ENCODE assay signal across 9 mouse cellular contexts in genomic region chr9:15627384-15627783, GRCm38 (mm10). TPM values are rescaled to one million over a fixed set of nuclear protein-coding genes. Genes with fewer than 3 reads are reported as not detected.
DNase-seq lines count a peak whose midpoint lies in the region; ATAC-seq and TF ChIP-seq lines count a peak whose summit lies in the region.
"Had no signal": no experiment of that assay in that cellular context is flagged by ENCODE, and none has a peak within 500 bp of the region (broad histone marks: within the 10 kb centered on the region; RNA-seq: fewer than 3 reads in every experiment).

No protein-coding gene starts in this region.

- no peaks in the 10 kb centered on the region for H3K9me3 ChIP-seq in liver, embryonic 14.5 days (ENCODE audit: control insufficient read depth, low read length)

- no peak for DNase-seq in heart, adult 2 months
- no peak for DNase-seq in heart, adult 9 months (ENCODE audit: low spot score in 2 of 2)
- peak; percentile 8 for DNase-seq in retina, postnatal 1 day
- no peak for DNase-seq in retina, embryonic 14.5 days (ENCODE audit: low spot score)
- no peak for DNase-seq in liver, embryonic 14.5 days (ENCODE audit: low read depth in 3 of 3, low spot score in 3 of 3)
- DNase-seq in yolk sac, embryonic 10.5 days (ENCODE audit: low spot score) = peak; percentile 2
- DNase-seq in embryo, embryonic 9.5 days (ENCODE audit: extremely low spot score) = no peak
- no peak for DNase-seq in adrenal gland, adult 18-20 months (ENCODE audit: low spot score in 2 of 2)

- ATAC-seq in liver, embryonic 14.5 days (ENCODE audit: insufficient read depth) = no peak

- H3K36me3 ChIP-seq in heart, adult 2 months (ENCODE audit: control insufficient read depth, insufficient read depth, low read length) = no peaks in the 10 kb centered on the region
- H3K36me3 ChIP-seq in liver, embryonic 14.5 days (replicated peaks; ENCODE audit: control insufficient read depth, insufficient read depth, low read depth) = no peaks in the 10 kb centered on the region

- no peak for TF ChIP-seq CTCF in heart, adult 2 months (IDR thresholded peaks at IDR 0.05)
- no peak for TF ChIP-seq CTCF in liver, embryonic 14.5 days (IDR thresholded peaks at IDR 0.05; ENCODE audit: low read depth)

- no peak for TF ChIP-seq EP300 in heart, adult 2 months (IDR thresholded peaks at IDR 0.05; ENCODE audit: insufficient read depth, low read depth, low read length)
- no peak for TF ChIP-seq EP300 in liver, embryonic 14.5 days (IDR thresholded peaks at IDR 0.05; ENCODE audit: low read depth)

- H3K4me1 ChIP-seq in heart, adult 2 months (ENCODE audit: control insufficient read depth, insufficient read depth, low read length) = no peaks in the 10 kb centered on the region; the same call in 1 of the 2 replicates
- no peaks in the 10 kb centered on the region for H3K4me1 ChIP-seq in liver, embryonic 14.5 days (replicated peaks; ENCODE audit: control insufficient read depth in 2 of 2, insufficient read depth in 2 of 2, low read length in 1 of 2)

- intact Hi-C loops in heart, adult 2 months (cut with DNase I) = no loop called here

- H3K27me3 ChIP-seq in heart, adult 2 months (ENCODE audit: control insufficient read depth, insufficient read depth, low read length) = no peaks in the 10 kb centered on the region
- H3K27me3 ChIP-seq in liver, embryonic 14.5 days (ENCODE audit: control insufficient read depth, insufficient read depth, low read length) = peaks cover 4% of the 10 kb centered on the region; the same call in 1 of the 2 replicates

- peak overlapping the region; percentile 9 for H3K4me2 ChIP-seq in liver, embryonic 14.5 days (ENCODE audit: low read depth)

- no peak overlapping the region; the same call in 1 of the 2 replicates for H3K4me3 ChIP-seq in heart, adult 2 months
- no peak overlapping the region for H3K4me3 ChIP-seq in liver, embryonic 14.5 days (ENCODE audit: insufficient read depth in 1 of 2, low read depth in 2 of 2, low read length in 2 of 2)

- H3K79me2 ChIP-seq in heart, adult 2 months (replicated peaks; ENCODE audit: control insufficient read depth, insufficient read depth, low read length) = no peaks in the 10 kb centered on the region

- H3K27ac ChIP-seq in heart, adult 2 months = no peak overlapping the region
- H3K27ac ChIP-seq in liver, embryonic 14.5 days = no peak overlapping the region

- no peak for TF ChIP-seq POLR2A in heart, adult 2 months (IDR thresholded peaks at IDR 0.05; ENCODE audit: insufficient read depth, low read depth, low read length)

- peak overlapping the region; percentile 30 for H3K9ac ChIP-seq in heart, adult 2 months (ENCODE audit: low read depth, low read length)
- no peak overlapping the region for H3K9ac ChIP-seq in liver, embryonic 14.5 days (replicated peaks)

- 20% methylated on average over 5 of the region's 5 CpGs for WGBS in heart, adult 2 months
- 19% methylated on average over 5 of the region's 5 CpGs for WGBS in liver, embryonic 14.5 days (ENCODE audit: insufficient replicate concordance)

RNA-seq across cellular contexts. Expression of gene Deup1, which starts 0.3 kb away (rescaled TPM):
- not detected for total RNA-seq in heart, adult 2 months (2021)
- polyA plus RNA-seq in heart, adult 2 months (2012; rRNA removed) = 0.16 and 0.18 TPM in 2 replicates
- 0.02 and 0.03 TPM in 2 replicates for polyA plus RNA-seq in liver, embryonic 14.5 days (2012; rRNA removed)
- not detected in 2 replicates for polyA plus RNA-seq in liver, embryonic 14.5 days (2014; fragmentation: Nextera tagmentation; extraction: Ambion mirVana)
- under 1 TPM in 1 of 2 experiments, not detected in 1; 0.29 TPM for total RNA-seq in adrenal gland, adult 18-20 months (2021)
- total RNA-seq: megakaryocyte, adult 5-6 weeks had no signal

Comparison
In these comparisons a context has a peak if more than half of its experiments do, and no peak if none do; other contexts are left out.
1. DNase-seq: peak in retina, postnatal 1 day (single experiment) and yolk sac, embryonic 10.5 days (single experiment); none in heart, adult 2 months (0 of 2), heart, adult 9 months (0 of 2), retina, embryonic 14.5 days (single experiment), liver, embryonic 14.5 days (0 of 3), embryo, embryonic 9.5 days (single experiment) and adrenal gland, adult 18-20 months (0 of 2).